Mouse (Mus musculus) lung, postnatal 36 days (tissue): Measurements from ENCODE around the gene Folr1.

Experiments used
- DNase-seq: peaks from one replicate; pipeline ENCODE4 v3.0.0; 2022; ENCODE audit warnings: mixed read lengths

The Folr1 gene

GRCm38 (mm10) chr7:101831437-101831836 is 39.2 kb downstream of the Folr1 start:
- DNase-seq: no peak

- no peak for DNase-seq
These were observed 40.2 kb downstream of the Folr1 start for GRCm38 (mm10) chr7:101830373-101830772.

DNA sequence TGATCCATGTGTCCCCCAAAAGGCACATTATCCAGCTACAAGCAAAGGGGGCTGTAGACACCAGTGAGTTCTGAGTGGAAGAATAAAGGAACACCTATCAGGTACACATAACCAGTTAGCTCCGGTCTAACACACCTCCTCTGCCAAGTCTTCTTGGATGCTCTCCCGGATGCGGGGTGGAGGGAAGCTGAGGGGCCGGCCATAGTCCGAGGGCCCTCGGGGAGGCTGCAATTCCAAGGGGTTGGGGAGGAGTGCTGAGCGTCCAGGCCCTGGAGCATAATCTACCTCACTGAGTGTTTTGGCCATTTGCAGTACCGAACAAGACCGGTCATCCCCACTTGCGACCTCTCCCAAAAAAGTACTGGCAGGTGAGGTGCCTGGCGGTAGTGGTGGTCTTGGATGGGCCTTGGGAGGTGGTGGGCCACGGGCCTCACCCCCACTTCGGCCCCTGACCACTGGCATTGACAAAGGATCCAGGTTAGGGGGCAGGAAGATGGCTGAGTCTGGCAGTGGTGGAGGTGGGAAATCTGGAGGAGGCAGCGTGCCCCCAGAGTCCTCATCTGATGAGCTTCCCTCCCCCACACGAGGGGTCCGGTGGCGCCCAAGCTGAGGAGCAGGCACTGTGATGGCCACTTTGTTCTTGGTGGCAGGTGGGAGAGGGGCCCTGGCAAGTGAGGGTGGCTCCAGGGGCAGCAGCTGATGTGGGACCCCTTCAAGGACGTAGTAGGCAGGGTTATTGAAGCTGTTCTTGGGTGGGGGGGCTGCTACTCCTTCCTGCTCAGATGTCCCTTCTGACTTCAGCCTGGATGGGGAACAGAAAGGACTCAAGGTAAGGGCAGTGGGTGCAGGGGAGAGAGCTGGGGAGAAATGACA is 46.6 kb downstream of the Folr1 start:
- no peak for DNase-seq

- peak; percentile 42 for DNase-seq
These were observed 47.5 kb downstream of the Folr1 start for GRCm38 (mm10) chr7:101822836-101823757.

DNA sequence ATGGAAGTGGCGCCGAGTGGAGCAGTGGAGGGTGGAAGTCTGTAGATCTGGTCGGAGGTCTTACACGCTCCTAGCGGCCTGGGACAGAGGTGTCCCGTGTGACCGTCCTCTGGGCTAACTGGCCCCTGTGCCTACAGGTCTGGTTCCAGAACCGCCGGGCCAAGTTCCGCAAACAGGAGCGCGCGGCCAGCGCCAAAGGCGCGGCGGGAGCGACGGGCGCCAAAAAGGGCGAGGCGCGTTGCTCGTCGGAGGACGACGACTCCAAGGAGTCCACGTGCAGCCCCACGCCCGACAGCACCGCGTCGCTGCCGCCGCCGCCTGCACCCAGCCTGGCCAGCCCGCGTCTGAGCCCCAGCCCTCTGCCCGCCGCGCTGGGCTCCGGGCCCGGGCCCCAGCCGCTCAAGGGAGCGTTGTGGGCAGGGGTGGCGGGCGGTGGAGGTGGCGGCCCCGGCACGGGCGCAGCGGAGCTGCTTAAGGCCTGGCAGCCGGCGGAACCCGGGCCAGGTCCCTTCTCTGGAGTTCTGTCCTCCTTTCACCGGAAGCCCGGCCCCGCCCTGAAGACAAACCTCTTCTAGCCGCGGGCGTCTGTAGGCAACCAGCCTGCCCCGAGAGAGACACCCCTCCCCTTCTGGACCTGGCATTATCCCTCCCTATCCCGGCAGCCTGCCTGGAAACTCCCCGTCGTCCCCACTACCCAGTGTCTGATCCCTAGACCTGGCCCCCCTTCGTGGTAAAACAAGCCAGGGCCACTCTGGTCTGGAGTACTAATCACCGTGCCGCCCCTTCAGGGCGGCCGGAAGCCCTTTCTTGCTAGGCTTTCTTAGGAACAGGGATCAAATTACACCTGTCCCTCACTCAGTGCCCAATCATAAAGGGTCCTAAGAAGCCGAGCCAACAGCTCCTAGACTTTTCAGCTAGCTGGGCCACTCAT is 48.8 kb downstream of the Folr1 start:
- peak; percentile 59 for DNase-seq

DNA sequence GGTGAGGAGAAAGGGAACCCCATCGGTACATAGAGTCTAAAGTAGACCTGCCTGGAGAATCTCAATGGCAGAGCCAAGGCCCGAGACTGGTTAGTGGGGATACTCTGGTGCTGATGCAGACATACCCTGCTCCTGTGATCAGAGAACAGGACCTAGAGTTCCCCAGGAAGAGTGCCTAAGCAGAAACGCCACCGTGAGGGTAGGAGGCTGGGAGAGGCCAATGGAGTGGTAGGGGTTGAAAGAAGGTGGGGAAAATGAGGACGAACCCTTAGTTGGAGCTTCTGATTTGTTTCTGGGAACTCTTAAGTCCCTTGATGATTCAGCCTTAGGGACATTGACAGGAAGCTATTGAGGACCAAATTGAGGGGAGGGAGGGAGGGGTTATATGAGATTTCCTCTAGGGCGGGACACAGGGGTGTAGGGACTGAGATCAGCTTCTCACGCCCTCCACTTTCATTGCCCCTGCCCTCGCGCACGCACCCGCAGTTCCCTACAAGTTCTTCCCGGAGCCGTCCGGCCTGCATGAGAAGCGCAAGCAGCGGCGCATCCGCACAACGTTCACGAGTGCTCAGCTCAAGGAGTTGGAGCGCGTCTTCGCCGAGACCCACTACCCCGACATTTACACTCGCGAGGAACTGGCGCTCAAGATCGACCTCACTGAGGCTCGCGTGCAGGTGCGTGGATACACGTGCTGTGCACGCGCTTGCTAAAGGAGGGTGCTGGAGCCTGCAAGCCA is 50.1 kb downstream of the Folr1 start:
- DNase-seq: no peak

- DNase-seq: no peak
These were observed 52.7 kb downstream of the Folr1 start, which contains the start of gene Phox2a for GRCm38 (mm10) chr7:101817861-101818401. Gene Phox2a (plus strand): TSS chr7:101818313.
